Mouse (Mus musculus) midbrain, postnatal 0 days (tissue): ENCODE measurements at regions not wholly inside any gene's neighbourhood (a gene's known extent, or its start where the extent isn't known, plus 50 kb on each side); places are given as distances from the start of the nearest gene placed in this dataset.

Source experiments
- ATAC-seq: fragments of 200-750 bp; cut with Nextera tagmentation; 2 replicates; pipeline ENCODE4 v1.8.0; 2017; ENCODE audit warnings: moderate number of reproducible peaks, mild to moderate bottlenecking, moderate TSS enrichment, moderate library complexity; ENCODE audit not compliant: low FRiP score
- DNase-seq: peaks from one replicate; pipeline ENCODE4 v3.0.0-alpha.2; 2015; ENCODE audit warnings: low spot score
- H3K27ac ChIP-seq: fragments of 300-500 bp; sonication (generic); 2 replicates; pipeline ENCODE4 v1.5.1; 2014; ENCODE audit warnings: low read depth, mild to moderate bottlenecking, low read length, mixed read lengths
- H3K27me3 ChIP-seq: fragments of 300-500 bp; sonication (generic); 2 replicates; pipeline ENCODE4 v1.6.1; 2014; ENCODE audit warnings: low read length, control low read depth, mixed read lengths; ENCODE audit not compliant: insufficient read depth
- H3K36me3 ChIP-seq: fragments of 300-500 bp; sonication (generic); 2 replicates; pipeline ENCODE4 v1.6.1; 2014; ENCODE audit warnings: low read length, control low read depth, mixed read lengths; ENCODE audit not compliant: insufficient read depth
- H3K4me1 ChIP-seq: fragments of 300-500 bp; sonication (generic); 2 replicates; pipeline ENCODE4 v1.6.1; 2014; ENCODE audit warnings: mild to moderate bottlenecking, control low read depth, antibody characterized with exemption, low read length, mixed read lengths; ENCODE audit not compliant: insufficient read depth
- H3K4me2 ChIP-seq: fragments of 300-500 bp; sonication (generic); 2 replicates; pipeline ENCODE4 v1.6.1; 2014; ENCODE audit warnings: low read depth, mild to moderate bottlenecking, low read length, mixed read lengths; ENCODE audit not compliant: poor library complexity, severe bottlenecking
- H3K4me3 ChIP-seq: fragments of 300-500 bp; sonication (generic); 2 replicates; pipeline ENCODE4 v1.5.1; 2014; ENCODE audit warnings: low read depth, mild to moderate bottlenecking, low read length, moderate library complexity
- H3K9ac ChIP-seq: fragments of 300-500 bp; sonication (generic); replicated peaks from 2 replicates; pipeline ENCODE4 v1.6.1; 2014; ENCODE audit warnings: mild to moderate bottlenecking, low read length, moderate library complexity, mixed read lengths; ENCODE audit not compliant: poor library complexity, severe bottlenecking
- H3K9me3 ChIP-seq: fragments of 300-500 bp; sonication (generic); 2 replicates; pipeline ENCODE4 v1.6.1; 2016; ENCODE audit warnings: low read length, control low read depth
- CTCF ChIP-seq: IDR thresholded peaks from 2 replicates; pipeline ENCODE4 v1.5.1; 2016; ENCODE audit warnings: antibody characterized with exemption, mild to moderate bottlenecking
- WGBS: fragments of 180-500 bp; shearing (Covaris S2); extraction: QIAGEN DNeasy Blood & Tissue Kit; methylation state at CpG from one replicate; pipeline ENCODE4 v1.1.7; 2014; 5-methylcytosine and 5-hydroxymethylcytosine counted together

DNA sequence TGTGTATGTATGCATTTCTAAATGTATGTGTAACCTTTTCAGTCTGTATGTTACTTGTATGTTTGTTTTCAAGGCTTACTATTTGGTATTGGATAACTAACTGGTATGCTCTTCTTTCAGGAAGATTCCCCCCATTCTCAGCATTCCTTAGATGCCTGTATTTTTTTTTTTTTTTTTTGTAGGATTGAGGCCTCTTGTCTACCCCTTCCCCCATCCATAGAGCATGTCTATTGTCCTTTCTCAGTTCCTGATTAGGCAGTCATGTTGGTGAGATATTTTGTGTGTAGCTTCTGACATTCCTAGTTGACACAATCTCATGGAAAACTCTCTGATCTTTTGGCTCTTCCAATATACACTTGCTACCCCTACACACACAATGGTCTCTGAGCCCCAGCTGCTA, 262.8 kb upstream of the Tbc1d2b start:
- DNase-seq (no peak), ATAC-seq (no peak)
- Histone ChIP-seq H3K9me3 (no peaks in the 10 kb centered on the region), H3K27me3 (no peaks in the 10 kb centered on the region), H3K4me1 (no peaks in the 10 kb centered on the region), H3K4me2 (no peak overlapping the region), H3K27ac (no peak overlapping the region), H3K36me3 (no peaks in the 10 kb centered on the region), H3K4me3 (no peak overlapping the region), H3K9ac (no peak overlapping the region)
- TF ChIP-seq CTCF: no peak

DNA sequence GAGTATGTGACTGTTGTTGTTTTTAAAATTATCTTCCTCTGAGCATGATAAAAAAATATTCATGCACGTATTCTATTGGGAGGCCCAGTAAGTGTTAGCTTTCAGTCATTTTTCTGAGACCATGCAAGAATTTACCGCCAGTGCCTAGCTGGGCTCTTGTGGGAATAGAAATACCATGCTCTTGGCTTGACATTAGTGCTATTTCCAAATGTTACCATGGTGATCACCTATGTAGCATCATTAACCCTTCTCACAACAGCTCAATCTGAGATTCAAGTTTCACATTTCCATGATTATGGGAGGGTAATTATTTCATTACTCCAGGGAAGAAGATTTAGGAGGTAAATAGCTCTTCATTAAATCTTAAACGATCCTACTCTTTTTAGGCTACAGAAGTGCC, 250.6 kb upstream of the Tbc1d2b start:
- H3K27ac ChIP-seq: no peak overlapping the region
- H3K4me1 ChIP-seq: no peaks in the 10 kb centered on the region
- H3K9ac ChIP-seq: no peak overlapping the region
- no peak overlapping the region for H3K4me3 ChIP-seq
- ATAC-seq (no peak), DNase-seq (no peak)
- H3K4me2 ChIP-seq: no peak overlapping the region
- WGBS: 54% methylated on average over 3 of the region's 3 CpGs
- no peak for TF ChIP-seq CTCF
- H3K9me3 ChIP-seq: no peaks in the 10 kb centered on the region
- H3K27me3 ChIP-seq: no peaks in the 10 kb centered on the region
- no peaks in the 10 kb centered on the region for H3K36me3 ChIP-seq

GRCm38 (mm10) chr9:90494888-90495287, 224.3 kb upstream of the Tbc1d2b start:
- no peak for ATAC-seq
- H3K9me3 ChIP-seq: no peaks in the 10 kb centered on the region
- H3K4me1 ChIP-seq: no peaks in the 10 kb centered on the region
- no peak for TF ChIP-seq CTCF
- 70% methylated on average over 1 of the region's 1 CpGs for WGBS
- H3K9ac ChIP-seq: no peak overlapping the region
- no peak overlapping the region for H3K4me2 ChIP-seq
- H3K27ac ChIP-seq: no peak overlapping the region
- H3K4me3 ChIP-seq: no peak overlapping the region
- H3K36me3 ChIP-seq: no peaks in the 10 kb centered on the region
- H3K27me3 ChIP-seq: no peaks in the 10 kb centered on the region
- DNase-seq: no peak

DNA sequence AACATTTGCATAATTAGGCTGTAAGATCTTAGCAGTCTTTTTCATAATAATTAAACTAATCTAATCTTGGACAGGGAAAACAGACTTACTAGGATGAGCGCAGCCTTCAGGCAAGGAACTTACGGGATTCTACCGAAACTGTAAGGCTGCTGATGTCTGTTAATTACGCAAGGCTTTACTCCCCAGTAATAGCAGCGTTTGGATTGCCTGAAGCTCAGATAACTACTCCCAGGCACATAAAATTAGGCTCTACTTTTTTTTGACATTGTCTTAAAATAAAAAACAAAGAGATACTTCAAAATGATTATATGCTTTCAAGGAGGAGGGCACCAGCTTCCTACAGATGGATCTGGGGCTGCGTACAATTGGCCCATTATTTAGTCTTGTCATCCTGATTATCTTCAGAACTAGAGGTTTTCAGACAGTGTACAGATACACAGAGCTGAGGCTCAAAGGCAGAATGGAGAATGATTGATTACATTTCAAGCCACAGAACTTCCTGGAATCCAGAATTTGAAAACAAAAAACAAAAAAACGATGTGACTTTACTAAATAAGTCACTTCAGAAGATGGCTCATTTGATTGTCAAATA, 220.1 kb upstream of the Tbc1d2b start:
- 64% methylated on average over 7 of the region's 7 CpGs for WGBS
- Histone ChIP-seq H3K4me3 (no peak overlapping the region), H3K4me2 (no peak overlapping the region), H3K27me3 (no peaks in the 10 kb centered on the region), H3K27ac (no peak overlapping the region), H3K4me1 (no peaks in the 10 kb centered on the region), H3K9ac (no peak overlapping the region), H3K9me3 (no peaks in the 10 kb centered on the region), H3K36me3 (no peaks in the 10 kb centered on the region)
- DNase-seq (peak; percentile 23), ATAC-seq (no peak)
- TF ChIP-seq CTCF: no peak

DNA sequence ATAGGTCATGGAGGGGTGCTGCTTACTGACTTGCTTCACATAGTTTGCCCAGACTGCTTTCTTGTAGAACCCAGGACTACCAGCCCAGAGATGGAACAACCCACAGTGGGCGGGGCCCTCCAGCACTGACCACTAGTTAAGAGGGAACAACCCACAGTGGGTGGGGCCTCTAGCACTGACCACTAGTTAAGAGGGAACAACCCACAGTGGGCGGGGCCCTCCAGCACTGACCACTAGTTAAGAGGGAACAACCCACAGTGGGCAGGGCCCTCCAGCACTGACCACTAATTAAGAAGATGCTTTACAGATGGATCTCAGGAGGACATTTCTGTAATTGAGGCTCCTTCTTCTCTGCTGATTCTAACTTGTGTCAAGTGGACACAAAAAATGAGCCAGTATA, 180.0 kb upstream of the Tbc1d2b start:
- Histone ChIP-seq H3K27ac (no peak overlapping the region), H3K36me3 (no peaks in the 10 kb centered on the region), H3K4me1 (no peaks in the 10 kb centered on the region), H3K27me3 (no peaks in the 10 kb centered on the region), H3K4me2 (no peak overlapping the region), H3K9ac (no peak overlapping the region), H3K9me3 (no peaks in the 10 kb centered on the region), H3K4me3 (no peak overlapping the region)
- DNase-seq (no peak), ATAC-seq (peak; percentile 49; the same call in 1 of the 2 replicates)
- WGBS: 100% methylated on average over 2 of the region's 2 CpGs
- no peak for TF ChIP-seq CTCF

- H3K9me3 ChIP-seq: no peaks in the 10 kb centered on the region
- DNase-seq (peak; percentile 37), ATAC-seq (no peak)
- WGBS: 28% methylated on average over 4 of the region's 4 CpGs
- no peak overlapping the region for H3K27ac ChIP-seq
- no peaks in the 10 kb centered on the region for H3K27me3 ChIP-seq
- no peak overlapping the region for H3K4me2 ChIP-seq
- no peak overlapping the region for H3K4me3 ChIP-seq
- TF ChIP-seq CTCF: peak; percentile 68
- H3K4me1 ChIP-seq: no peaks in the 10 kb centered on the region
- H3K36me3 ChIP-seq: no peaks in the 10 kb centered on the region
- no peak overlapping the region for H3K9ac ChIP-seq
These were observed 176.4 kb upstream of the Tbc1d2b start for GRCm38 (mm10) chr9:90446957-90447356.
